Mouse (Mus musculus) MEL (cell line): ENCODE results near the gene Gramd4. TPM values are rescaled to one million over a fixed set of nuclear protein-coding genes. Genes with fewer than 3 reads are reported as not detected.

ENCODE experiments used
- DNase-seq: peaks from one replicate; pipeline ENCODE4 v3.0.0; 2011; ENCODE audit warnings: low read depth, low spot score
- H3K27ac ChIP-seq: 2 replicates; pipeline ENCODE4 v1.5.1; 2012; ENCODE audit warnings: low read depth, mild to moderate bottlenecking, control low read depth, low read length, moderate library complexity; ENCODE audit not compliant: control insufficient read depth
- H3K27me3 ChIP-seq, 2 experiments: fragments of 150-350 bp in 1 of 2; sonication (generic) in 1 of 2; 2 replicates each; pipeline ENCODE4 v1.6.1; 2012; ENCODE audit warnings: low read length in 2 of 2, mild to moderate bottlenecking in 2 of 2, improper control_type of control experiment in 1 of 2, moderate library complexity in 1 of 2; ENCODE audit not compliant: insufficient read depth in 2 of 2, control insufficient read depth in 1 of 2
- H3K36me3 ChIP-seq, 2 experiments: 2 replicates each; pipeline ENCODE4 v1.6.1; 2012 to 2014; ENCODE audit warnings: low read length in 2 of 2, improper control_type of control experiment in 1 of 2, inconsistent platforms in 1 of 2, mild to moderate bottlenecking in 1 of 2; ENCODE audit not compliant: insufficient read depth in 2 of 2, control insufficient read depth in 1 of 2
- H3K4me1 ChIP-seq, 2 experiments: fragments of 150-350 bp in 1 of 2; sonication (generic) in 1 of 2; 2 replicates each; pipeline ENCODE4 v1.6.1; 2012; ENCODE audit warnings: low read length in 2 of 2, improper control_type of control experiment in 1 of 2, mild to moderate bottlenecking in 1 of 2; ENCODE audit not compliant: insufficient read depth in 2 of 2, control insufficient read depth in 1 of 2
- H3K4me3 ChIP-seq, 2 experiments: fragments of 150-350 bp in 1 of 2; sonication (generic) in 1 of 2; 2 replicates each; pipeline ENCODE4 v1.5.1; 2012; ENCODE audit warnings: low read depth in 2 of 2, low read length in 2 of 2, mild to moderate bottlenecking in 2 of 2, moderate library complexity in 2 of 2, control low read depth in 1 of 2, improper control_type of control experiment in 1 of 2; ENCODE audit not compliant: control insufficient read depth in 1 of 2, insufficient read depth in 1 of 2
- H3K79me2 ChIP-seq: 2 replicates; pipeline ENCODE4 v1.6.1; 2012; ENCODE audit warnings: mild to moderate bottlenecking, low read length, moderate library complexity; ENCODE audit not compliant: control insufficient read depth, poor library complexity, insufficient read depth
- H3K9ac ChIP-seq: 2 replicates; pipeline ENCODE4 v1.6.1; 2012; ENCODE audit warnings: low read depth, mild to moderate bottlenecking, control low read depth, low read length, moderate library complexity; ENCODE audit not compliant: control insufficient read depth, poor library complexity, severe bottlenecking
- H3K9me3 ChIP-seq: fragments of 150-350 bp; sonication (generic); replicated peaks from 2 replicates; pipeline ENCODE4 v1.6.1; 2012; ENCODE audit warnings: mild to moderate bottlenecking, low read length, improper control_type of control experiment, moderate library complexity; ENCODE audit not compliant: insufficient read depth
- E2F4 ChIP-seq: IDR thresholded peaks from 2 replicates; pipeline ENCODE4 v1.6.1; 2011; ENCODE audit warnings: low read depth, low read length, improper control_type of control experiment, borderline replicate concordance
- GATA1 ChIP-seq: IDR thresholded peaks from 2 replicates; pipeline ENCODE4 v1.6.1; 2011; ENCODE audit warnings: low read depth, low read length, improper control_type of control experiment
- HCFC1 ChIP-seq: IDR thresholded peaks from 2 replicates; pipeline ENCODE4 v1.6.1; 2012; ENCODE audit warnings: low read depth, mild to moderate bottlenecking, inconsistent platforms, low read length, improper control_type of control experiment, moderate library complexity
- JUND ChIP-seq: IDR thresholded peaks from 2 replicates; pipeline ENCODE4 v1.6.1; 2011; ENCODE audit warnings: low read depth, mild to moderate bottlenecking, improper control_type of control experiment, low read length
- KAT2A ChIP-seq: conservative IDR thresholded peaks from 2 replicates; pipeline ENCODE4 v1.6.1; 2012; ENCODE audit warnings: low read depth, low read length, improper control_type of control experiment, inconsistent platforms
- MAZ ChIP-seq: IDR thresholded peaks from 2 replicates; pipeline ENCODE4 v1.6.1; 2012; ENCODE audit warnings: low read depth, mild to moderate bottlenecking, inconsistent platforms, low read length, improper control_type of control experiment
- MYB ChIP-seq: IDR thresholded peaks from 2 replicates; pipeline ENCODE4 v1.6.1; 2011; ENCODE audit warnings: mild to moderate bottlenecking, low read depth, low read length, improper control_type of control experiment
- NELFE ChIP-seq: IDR thresholded peaks from 2 replicates; pipeline ENCODE4 v1.6.1; 2011; ENCODE audit warnings: low read depth, low read length, improper control_type of control experiment
- NRF1 ChIP-seq: IDR thresholded peaks from 2 replicates; pipeline ENCODE4 v1.6.1; 2014; ENCODE audit warnings: low read depth, mild to moderate bottlenecking, inconsistent platforms, low read length, improper control_type of control experiment, moderate library complexity; ENCODE audit not compliant: poor library complexity, insufficient read depth, severe bottlenecking
- POLR2A ChIP-seq, 2 experiments: IDR thresholded peaks; 2 replicates each; pipeline ENCODE4 v1.6.1; 2011 to 2012; ENCODE audit warnings: low read length in 2 of 2, mild to moderate bottlenecking in 2 of 2, control low read depth in 1 of 2, improper control_type of control experiment in 1 of 2, low read depth in 1 of 2, moderate library complexity in 1 of 2; ENCODE audit not compliant: control insufficient read depth in 1 of 2, insufficient read depth in 1 of 2, poor library complexity in 1 of 2
- POLR2AphosphoS2 ChIP-seq: IDR thresholded peaks from 2 replicates; pipeline ENCODE4 v1.6.1; 2011; ENCODE audit warnings: low read length, improper control_type of control experiment
- POLR2AphosphoS5 ChIP-seq: IDR thresholded peaks from 2 replicates; pipeline ENCODE4 v1.6.1; 2012; ENCODE audit warnings: low read depth, borderline replicate concordance, mild to moderate bottlenecking, inconsistent platforms, low read length, moderate library complexity, mixed read lengths
- SIN3A ChIP-seq: IDR thresholded peaks from 2 replicates; pipeline ENCODE4 v1.6.1; 2012; ENCODE audit warnings: low read length, improper control_type of control experiment, inconsistent platforms
- SMC3 ChIP-seq: IDR thresholded peaks from 2 replicates; pipeline ENCODE4 v1.6.1; 2011; ENCODE audit warnings: low read depth, low read length, improper control_type of control experiment
- TAL1 ChIP-seq: IDR thresholded peaks from 2 replicates; pipeline ENCODE4 v1.6.1; 2012; ENCODE audit warnings: mild to moderate bottlenecking, inconsistent platforms, low read length, moderate library complexity, mixed read lengths
- TBP ChIP-seq: IDR thresholded peaks from 2 replicates; pipeline ENCODE4 v1.8.0; 2011; ENCODE audit warnings: low read depth, low read length, improper control_type of control experiment
- TCF12 ChIP-seq: IDR thresholded peaks from 2 replicates; pipeline ENCODE4 v1.6.1; 2014; ENCODE audit warnings: low read depth, mild to moderate bottlenecking, inconsistent platforms, low read length, improper control_type of control experiment, moderate library complexity
- UBTF ChIP-seq: IDR thresholded peaks from 2 replicates; pipeline ENCODE4 v1.6.1; 2012; ENCODE audit warnings: low read depth, mild to moderate bottlenecking, inconsistent platforms, low read length, improper control_type of control experiment, moderate library complexity, borderline replicate concordance; ENCODE audit not compliant: insufficient read depth
- USF2 ChIP-seq, 2 experiments: IDR thresholded peaks; 2 replicates each; pipeline ENCODE4 v1.6.1; 2011 to 2012; ENCODE audit warnings: improper control_type of control experiment in 2 of 2, low read length in 2 of 2, borderline replicate concordance in 1 of 2, inconsistent platforms in 1 of 2, low read depth in 1 of 2, mild to moderate bottlenecking in 1 of 2; ENCODE audit not compliant: insufficient read depth in 1 of 2
- ZMIZ1 ChIP-seq: IDR thresholded peaks from 2 replicates; pipeline ENCODE4 v1.6.1; 2012; ENCODE audit warnings: low read depth, mild to moderate bottlenecking, inconsistent platforms, low read length, improper control_type of control experiment, moderate library complexity
- polyA plus RNA-seq, 2 experiments: library from polyadenylated mRNA; stranded (reverse) in 1 of 2; unstranded in 1 of 2; fragments of >175 nt in 1 of 2; fragments of >200 nt in 1 of 2; gene quantifications; 2 replicates each; pipeline versions ENCODE4 v1.2.1 to v1.2.4; 2012; ENCODE audit warnings: low replicate concordance in 2 of 2, low read depth in 1 of 2; ENCODE audit not compliant: insufficient read length in 2 of 2, insufficient read depth in 1 of 2, missing spikeins in 1 of 2
- total RNA-seq: library from RNA; depleted of rRNA; stranded (reverse); fragments of 300-350 nt; gene quantifications from 2 replicates; pipeline ENCODE4 v1.2.3, GENCODE M21; 2012

Gene Gramd4
- total and polyA plus RNA-seq, 3 experiments, result 35.2 to 43.1 (median 38.0) TPM

DNA sequence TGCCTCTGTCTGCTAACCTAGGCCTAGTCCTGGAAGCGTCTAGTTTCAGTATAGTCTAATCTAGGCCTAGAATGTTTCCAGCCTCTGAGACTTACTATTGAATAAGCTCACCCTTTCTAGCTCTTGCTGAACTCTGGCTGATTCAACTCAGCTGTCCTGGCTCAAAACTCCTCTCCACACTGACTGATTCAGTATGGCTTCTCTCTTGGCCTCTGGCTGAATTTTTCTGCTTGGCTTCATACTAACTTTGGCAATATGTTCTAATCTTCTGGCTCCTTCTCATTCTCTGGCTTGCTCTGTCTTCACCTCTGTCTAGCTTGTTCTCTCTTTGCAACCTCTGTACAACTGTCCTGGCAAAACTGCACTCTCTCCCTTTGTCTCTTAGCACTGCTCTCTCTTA is 35.7 kb downstream of the Gramd4 start:
- H3K27me3 ChIP-seq, result no peaks in the 10 kb centered on the region
- peaks cover 0 to 8% of the 10 kb centered on the region in 2 experiments; a peak in 2 of 4 replicates for H3K36me3 ChIP-seq
- no peak for TF ChIP-seq POLR2A (IDR thresholded peaks at IDR 0.05; ENCODE audit: control insufficient read depth in 1 of 2, insufficient read depth in 1 of 2, low read depth in 1 of 2, low read length in 2 of 2, poor library complexity in 1 of 2)
- no peak for TF ChIP-seq KAT2A
- TF ChIP-seq E2F4, result no peak
- TF ChIP-seq NELFE, result no peak
- TF ChIP-seq USF2 (IDR thresholded peaks at IDR 0.05; ENCODE audit: borderline replicate concordance in 1 of 2, insufficient read depth in 1 of 2, low read depth in 1 of 2, low read length in 2 of 2), result no peak
- no peak for TF ChIP-seq JUND
- TF ChIP-seq POLR2AphosphoS2, result no peak
- no peak for TF ChIP-seq ZMIZ1
- no peak for TF ChIP-seq GATA1
- no peak for TF ChIP-seq MAZ
- TF ChIP-seq TAL1, result no peak
- no peak for TF ChIP-seq TBP
- TF ChIP-seq MYB, result no peak
- no peak for TF ChIP-seq SMC3
- TF ChIP-seq NRF1, result no peak
- no peak overlapping the region for H3K4me3 ChIP-seq
- H3K4me1 ChIP-seq, result no peaks in the 10 kb centered on the region
- no peak overlapping the region for H3K9ac ChIP-seq
- no peak for DNase-seq
- peaks cover 3% of the 10 kb centered on the region; the same call in 1 of the 2 replicates for H3K79me2 ChIP-seq
- no peaks in the 10 kb centered on the region for H3K9me3 ChIP-seq
- no peak overlapping the region for H3K27ac ChIP-seq

GRCm38 (mm10) chr15:86094324-86095121 is 37.0 kb downstream of the Gramd4 start:
- DNase-seq, result no peak
- no peaks in the 10 kb centered on the region for H3K9me3 ChIP-seq
- no peak overlapping the region for H3K9ac ChIP-seq
- no peak overlapping the region for H3K4me3 ChIP-seq
- H3K79me2 ChIP-seq, result peaks cover 1% of the 10 kb centered on the region; the same call in 1 of the 2 replicates
- H3K36me3 ChIP-seq, result peaks cover 0 to 8% of the 10 kb centered on the region in 2 experiments; a peak in 2 of 4 replicates
- H3K4me1 ChIP-seq, result no peaks in the 10 kb centered on the region
- TF ChIP-seq HCFC1, result no peak
- no peak for TF ChIP-seq SIN3A
- TF ChIP-seq USF2 (IDR thresholded peaks at IDR 0.05; ENCODE audit: borderline replicate concordance in 1 of 2, insufficient read depth in 1 of 2, low read depth in 1 of 2, low read length in 2 of 2), result no peak
- TF ChIP-seq JUND, result no peak
- no peak for TF ChIP-seq MYB
- TF ChIP-seq NELFE, result no peak
- TF ChIP-seq POLR2AphosphoS5, result no peak
- TF ChIP-seq MAZ, result no peak
- TF ChIP-seq UBTF, result no peak
- no peak for TF ChIP-seq TCF12
- no peaks in the 10 kb centered on the region for H3K27me3 ChIP-seq
- H3K27ac ChIP-seq, result no peak overlapping the region
